21 mouse cellular contexts compared by ENCODE assay signal in genomic region chr17:17499278-17499677, GRCm38 (mm10).
DNase-seq lines count a peak whose midpoint lies in the region; ATAC-seq and TF ChIP-seq lines count a peak whose summit lies in the region.
"Had no signal": no experiment of that assay in that cellular context is flagged by ENCODE, and none has a peak within 500 bp of the region (broad histone marks: within the 10 kb centered on the region; RNA-seq: fewer than 3 reads in every experiment).

No protein-coding gene starts in this region.

- no peak overlapping the region for H3K9ac ChIP-seq in limb, embryonic 11.5 days (ENCODE audit: low read length)
- H3K9ac ChIP-seq: embryonic facial prominence, embryonic 15.5 days; hindbrain, embryonic 12.5 days; liver, embryonic 12.5 days; lung, embryonic 14.5 days; midbrain, embryonic 13.5 days had no signal

- H3K36me3 ChIP-seq in limb, embryonic 11.5 days (ENCODE audit: control insufficient read depth, insufficient read depth, low read length) = no peaks in the 10 kb centered on the region
- H3K36me3 ChIP-seq: embryonic facial prominence, embryonic 15.5 days; forebrain, embryonic 10.5 days; hindbrain, embryonic 12.5 days; liver, embryonic 12.5 days; midbrain, embryonic 13.5 days had no signal

- TF ChIP-seq CTCF in brain, embryonic 14.5 days (IDR thresholded peaks at IDR 0.05; ENCODE audit: borderline replicate concordance, extremely low read depth, insufficient read depth, insufficient read length) = no peak

- TF ChIP-seq POLR2A in brain, embryonic 14.5 days (IDR thresholded peaks at IDR 0.05; ENCODE audit: borderline replicate concordance, extremely low read depth, insufficient read depth, insufficient read length, poor library complexity, severe bottlenecking) = no peak

- peak overlapping the region; percentile 49; the same call in 1 of the 2 replicates for H3K27ac ChIP-seq in limb, embryonic 11.5 days (replicated peaks; ENCODE audit: low read depth, low read length)
- H3K27ac ChIP-seq: embryonic facial prominence, embryonic 15.5 days; forebrain, embryonic 10.5 days; hindbrain, embryonic 12.5 days; liver, embryonic 12.5 days; midbrain, embryonic 13.5 days had no signal

- intact Hi-C loops in left cerebral cortex, postnatal 4 days (cut with DNase I) = no loop called here

- peak; percentile 19 to 28 for DNase-seq in frontal cortex, adult 2 months (ENCODE audit: extremely low spot score in 1 of 2, low spot score in 1 of 2)
- DNase-seq in frontal cortex, postnatal 10 days (ENCODE audit: low spot score in 2 of 2) = no peak
- peak; percentile 12 for DNase-seq in left cerebral cortex, adult 11 months (ENCODE audit: low spot score)
- no peak for DNase-seq in left cerebral cortex, postnatal 4 days
- peak; percentile 8 for DNase-seq in brain, embryonic 14.5 days (ENCODE audit: low read depth)
- no peak for DNase-seq in limb, embryonic 11.5 days (ENCODE audit: low spot score)
- DNase-seq in natural killer cell, adult 2 months (ENCODE audit: low spot score in 2 of 2) = no peak
- no peak for DNase-seq in gastrocnemius, adult 18-20 months (ENCODE audit: low spot score)
- DNase-seq: adrenal gland, adult 8-10 months; cerebellum, adult 8-10 months; heart, adult 18-20 months; kidney, postnatal 4 days; lung, embryonic 14.5 days; retina, postnatal 1 day; thymus, adult 18-20 months had no signal

- ATAC-seq in limb, embryonic 11.5 days (ENCODE audit: insufficient number of reproducible peaks, low FRiP score, low TSS enrichment, low read depth) = no peak
- ATAC-seq: inflammation-experienced regulatory T-cells, adult 6 months; liver, embryonic 12.5 days; midbrain, embryonic 13.5 days had no signal

- H3K4me3 ChIP-seq in limb, embryonic 11.5 days (ENCODE audit: low read depth, low read length) = no peak overlapping the region
- H3K4me3 ChIP-seq: embryonic facial prominence, embryonic 15.5 days; forebrain, embryonic 10.5 days; hindbrain, embryonic 12.5 days; liver, embryonic 12.5 days; midbrain, embryonic 13.5 days had no signal

- H3K27me3 ChIP-seq in limb, embryonic 11.5 days (ENCODE audit: control insufficient read depth, insufficient read depth, low read length) = no peaks in the 10 kb centered on the region
- H3K27me3 ChIP-seq: embryonic facial prominence, embryonic 15.5 days; hindbrain, embryonic 12.5 days; liver, embryonic 12.5 days; midbrain, embryonic 13.5 days had no signal

- H3K4me2 ChIP-seq in limb, embryonic 11.5 days (ENCODE audit: low read depth, severe bottlenecking) = no peak overlapping the region
- H3K4me2 ChIP-seq: embryonic facial prominence, embryonic 15.5 days; hindbrain, embryonic 12.5 days; liver, embryonic 12.5 days; lung, embryonic 14.5 days; midbrain, embryonic 13.5 days had no signal

- no peaks in the 10 kb centered on the region for H3K4me1 ChIP-seq in limb, embryonic 11.5 days (ENCODE audit: control insufficient read depth, insufficient read depth, low read length)
- H3K4me1 ChIP-seq: embryonic facial prominence, embryonic 15.5 days; forebrain, embryonic 10.5 days; hindbrain, embryonic 12.5 days; liver, embryonic 12.5 days had no signal

- WGBS in limb, embryonic 11.5 days = 58% methylated on average over 3 of the region's 3 CpGs

- no peaks in the 10 kb centered on the region for H3K9me3 ChIP-seq in limb, embryonic 11.5 days (ENCODE audit: control insufficient read depth, low read length)
- H3K9me3 ChIP-seq: embryonic facial prominence, embryonic 15.5 days; forebrain, embryonic 10.5 days; hindbrain, embryonic 12.5 days; liver, embryonic 12.5 days; midbrain, embryonic 13.5 days had no signal

Comparison
In these comparisons a context has a peak if more than half of its experiments do, and no peak if none do; other contexts are left out.
1. DNase-seq: peak in frontal cortex, adult 2 months (2 of 2), left cerebral cortex, adult 11 months (single experiment) and brain, embryonic 14.5 days (single experiment); none in frontal cortex, postnatal 10 days (0 of 2), left cerebral cortex, postnatal 4 days (single experiment), limb, embryonic 11.5 days (single experiment), natural killer cell, adult 2 months (0 of 2) and gastrocnemius, adult 18-20 months (single experiment).